Mouse (Mus musculus) limb, embryonic 12.5 days (tissue): ENCODE data around the gene Gpam. TPM values are rescaled to one million over a fixed set of nuclear protein-coding genes. Genes with fewer than 3 reads are reported as not detected.
A peak's percentile ranks its signal among the peaks of the same experiment; 100 is the strongest.

ENCODE experiments used
- ATAC-seq: fragments of 200-750 bp; cut with Nextera tagmentation; 2 replicates; pipeline ENCODE4 v1.8.0; 2017; ENCODE audit warnings: low read depth, moderate TSS enrichment; ENCODE audit not compliant: insufficient number of reproducible peaks, insufficient read depth, low FRiP score, low TSS enrichment
- H3K27ac ChIP-seq: fragments of 300-500 bp; sonication (generic); 2 replicates; pipeline ENCODE4 v1.5.1; 2016; ENCODE audit warnings: mild to moderate bottlenecking, moderate library complexity
- H3K27me3 ChIP-seq: fragments of 300-500 bp; sonication (generic); 2 replicates; pipeline ENCODE4 v1.6.1; 2016; ENCODE audit warnings: mild to moderate bottlenecking, moderate library complexity
- H3K36me3 ChIP-seq: fragments of 300-500 bp; sonication (generic); 2 replicates; pipeline ENCODE4 v1.6.1; 2016; ENCODE audit warnings: mild to moderate bottlenecking, moderate library complexity
- H3K4me1 ChIP-seq: fragments of 300-500 bp; sonication (generic); replicated peaks from 2 replicates; pipeline ENCODE4 v1.6.1; 2016
- H3K4me2 ChIP-seq: fragments of 300-500 bp; sonication (generic); 2 replicates; pipeline ENCODE4 v1.6.1; 2016; ENCODE audit warnings: mild to moderate bottlenecking, moderate library complexity
- H3K4me3 ChIP-seq: fragments of 300-500 bp; sonication (generic); replicated peaks from 2 replicates; pipeline ENCODE4 v1.5.1; 2016; ENCODE audit warnings: mild to moderate bottlenecking
- H3K9ac ChIP-seq: fragments of 300-500 bp; sonication (generic); replicated peaks from 2 replicates; pipeline ENCODE4 v1.6.1; 2016; ENCODE audit warnings: mild to moderate bottlenecking, moderate library complexity
- H3K9me3 ChIP-seq: fragments of 300-500 bp; sonication (generic); 2 replicates; pipeline ENCODE4 v1.6.1; 2016; ENCODE audit warnings: mild to moderate bottlenecking, moderate library complexity
- WGBS: fragments of 180-500 bp; shearing (Covaris S2); methylation state at CpG from one replicate; pipeline ENCODE4 v1.1.7; 2016; 5-methylcytosine and 5-hydroxymethylcytosine counted together
- polyA plus RNA-seq: library from polyadenylated mRNA; unstranded; fragments of >200 nt; fragmentation: Nextera tagmentation; extraction: Ambion mirVana; gene quantifications from 2 replicates; pipeline ENCODE4 v1.2.1, GENCODE M21; 2016

Gene Gpam
- polyA plus RNA-seq, 1 experiment from 2014 or later, result 18.2 TPM

- Histone ChIP-seq H3K4me2 (no peak overlapping the region), H3K4me3 (no peak overlapping the region), H3K27ac (no peak overlapping the region), H3K9me3 (no peaks in the 10 kb centered on the region), H3K4me1 (0 out of 2 replicates have a peak, but pooled peaks cover 8% of the 10 kb centered on the region), H3K27me3 (no peaks in the 10 kb centered on the region), H3K36me3 (no peaks in the 10 kb centered on the region), H3K9ac (no peak overlapping the region)
- ATAC-seq, result no peak
- WGBS, result 57% methylated on average over 6 of the region's 6 CpGs
Observed at GRCm38 (mm10) chr19:55121836-55122235, 5.2 kb downstream of the Gpam start.

DNA sequence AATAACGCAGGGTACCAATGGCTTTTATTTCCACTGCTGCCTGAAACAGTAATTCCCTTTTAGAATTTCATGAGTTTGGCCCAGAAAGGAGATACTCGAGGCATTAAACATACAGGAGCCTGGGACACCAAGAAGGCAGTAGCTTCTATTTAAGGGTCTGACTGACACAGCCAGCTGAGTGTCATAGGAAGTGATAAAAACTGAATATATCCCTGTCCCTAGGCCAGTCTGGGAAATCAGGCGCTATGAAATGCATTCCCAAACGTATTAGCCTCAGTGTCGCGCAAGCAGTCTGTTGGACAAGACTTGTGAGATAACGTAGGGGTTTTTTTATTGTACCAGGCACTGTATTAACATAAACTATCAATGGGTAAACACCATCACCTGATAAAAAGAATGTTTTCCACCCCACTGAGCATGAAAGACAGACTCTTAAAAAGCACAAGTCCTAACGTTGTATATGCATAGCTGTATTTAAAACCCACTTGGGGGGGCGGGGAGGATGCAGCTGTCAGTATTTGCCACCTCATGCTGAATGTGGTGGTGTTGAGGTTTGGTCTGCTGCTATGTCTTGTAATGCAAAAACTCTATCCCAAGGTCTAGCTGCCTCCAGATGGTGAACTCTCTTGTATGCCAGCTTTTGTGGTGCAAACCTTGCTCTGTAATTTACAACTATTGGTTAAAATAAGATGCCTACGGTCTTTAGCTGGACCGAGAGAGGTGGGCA lies 6.4 kb downstream of the Gpam start:
- 70% methylated on average over 11 of the region's 11 CpGs for WGBS
- no peak overlapping the region for H3K4me3 ChIP-seq
- H3K27ac ChIP-seq, result 0 out of 2 replicates have a peak overlapping the region, but pooled peaks have one; percentile 12
- H3K27me3 ChIP-seq, result no peaks in the 10 kb centered on the region
- 0 out of 2 replicates have a peak, but pooled peaks cover 8% of the 10 kb centered on the region for H3K4me1 ChIP-seq
- H3K4me2 ChIP-seq, result no peak overlapping the region
- H3K36me3 ChIP-seq, result no peaks in the 10 kb centered on the region
- no peaks in the 10 kb centered on the region for H3K9me3 ChIP-seq
- no peak overlapping the region for H3K9ac ChIP-seq
- ATAC-seq, result no peak

DNA sequence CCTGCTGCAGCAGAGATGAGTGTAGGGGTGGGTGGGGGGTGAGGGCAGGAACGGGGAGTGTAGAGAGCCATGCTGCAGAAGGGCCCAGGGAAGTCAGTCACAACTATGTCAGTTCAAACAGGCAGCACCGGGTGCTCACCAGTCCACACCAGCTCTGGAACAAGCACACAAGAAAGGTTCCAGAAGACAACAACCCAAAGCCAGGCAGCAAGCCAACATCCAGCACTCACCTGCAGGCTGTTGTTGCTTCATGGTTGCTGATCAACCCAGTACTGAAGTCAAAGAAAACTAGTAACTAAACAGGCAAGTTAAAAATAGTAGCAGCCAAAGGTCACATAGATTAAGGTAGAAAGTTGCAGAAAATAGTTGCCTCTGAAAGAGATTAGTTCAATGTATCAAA lies 7.5 kb downstream of the Gpam start:
- Histone ChIP-seq H3K9ac (no peak overlapping the region), H3K36me3 (no peaks in the 10 kb centered on the region), H3K4me3 (no peak overlapping the region), H3K27ac (no peak overlapping the region), H3K9me3 (no peaks in the 10 kb centered on the region), H3K4me2 (no peak overlapping the region), H3K4me1 (0 out of 2 replicates have a peak, but pooled peaks cover 8% of the 10 kb centered on the region), H3K27me3 (no peaks in the 10 kb centered on the region)
- WGBS, result 61% methylated on average over 2 of the region's 2 CpGs
- no peak for ATAC-seq

- 82% methylated on average over 3 of the region's 3 CpGs for WGBS
- no peak overlapping the region for H3K4me2 ChIP-seq
- H3K27ac ChIP-seq, result no peak overlapping the region
- no peak overlapping the region for H3K4me3 ChIP-seq
- no peak overlapping the region for H3K9ac ChIP-seq
- no peak for ATAC-seq
- H3K36me3 ChIP-seq, result no peaks in the 10 kb centered on the region
- no peaks in the 10 kb centered on the region for H3K9me3 ChIP-seq
- no peaks in the 10 kb centered on the region for H3K27me3 ChIP-seq
- H3K4me1 ChIP-seq, result 0 out of 2 replicates have a peak, but pooled peaks cover 4% of the 10 kb centered on the region
Observed at GRCm38 (mm10) chr19:55117991-55118390, 9.0 kb downstream of the Gpam start.

DNA sequence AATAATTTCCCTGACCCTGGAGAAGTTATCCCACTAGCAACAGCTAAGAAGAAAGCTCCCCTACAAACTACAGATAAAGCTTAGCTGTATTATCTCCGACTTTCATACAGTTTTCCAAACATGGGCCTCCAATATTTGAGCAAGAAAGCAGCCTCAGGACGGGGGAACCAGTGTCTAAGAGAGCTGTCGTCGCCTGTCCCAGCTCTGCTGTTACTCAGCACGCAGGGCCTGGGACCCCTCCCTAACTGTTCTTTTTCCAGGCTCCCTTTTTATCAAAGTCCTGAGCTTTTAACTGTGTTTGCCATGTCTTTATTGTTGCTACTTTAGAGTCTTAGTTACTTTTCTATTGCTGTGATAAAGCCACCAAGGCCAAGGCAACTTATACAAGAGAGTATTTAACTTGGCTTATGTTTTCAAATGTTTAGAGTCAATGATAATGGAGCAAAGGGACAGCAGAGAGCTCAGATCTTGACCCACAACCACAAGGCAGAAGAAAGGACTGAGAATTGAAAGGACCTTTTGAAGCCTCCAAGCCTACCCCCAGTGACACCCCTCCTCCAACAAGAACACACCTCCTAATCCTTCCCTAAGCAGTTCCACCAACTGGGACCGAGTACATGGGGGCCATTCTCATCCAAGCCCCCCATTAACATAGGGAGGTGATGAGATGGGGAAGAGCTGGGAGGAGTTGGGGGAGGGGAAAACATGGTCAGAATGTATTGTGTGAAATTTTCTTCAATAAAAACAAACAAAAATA lies 9.8 kb downstream of the Gpam start:
- H3K36me3 ChIP-seq, result no peaks in the 10 kb centered on the region
- no peak overlapping the region for H3K4me3 ChIP-seq
- H3K27ac ChIP-seq, result no peak overlapping the region
- no peak overlapping the region for H3K9ac ChIP-seq
- no peaks in the 10 kb centered on the region for H3K27me3 ChIP-seq
- H3K9me3 ChIP-seq, result no peaks in the 10 kb centered on the region
- no peaks in the 10 kb centered on the region for H3K4me1 ChIP-seq
- H3K4me2 ChIP-seq, result no peak overlapping the region
- no peak for ATAC-seq
- 68% methylated on average over 6 of the region's 6 CpGs for WGBS

DNA sequence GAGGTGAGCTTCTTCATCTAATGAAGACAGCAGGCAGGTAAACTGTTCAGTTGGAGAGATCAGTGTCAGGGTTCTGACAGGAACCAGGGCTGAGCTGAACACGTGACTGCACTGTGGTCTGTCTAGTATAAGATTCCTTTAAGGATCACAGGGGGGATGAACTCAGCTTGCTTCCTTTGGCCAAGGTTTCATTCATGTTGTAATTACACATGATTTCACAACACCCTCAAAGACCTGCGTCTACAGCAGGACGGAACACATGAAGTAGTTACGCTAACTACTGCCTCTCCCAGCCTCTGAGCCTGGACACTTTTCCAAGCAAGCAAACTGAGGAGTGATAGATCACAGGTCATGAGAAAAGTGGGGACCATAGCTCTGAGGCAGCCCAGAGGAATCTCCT lies 11.5 kb downstream of the Gpam start:
- no peak overlapping the region for H3K27ac ChIP-seq
- WGBS, result 83% methylated on average over 4 of the region's 4 CpGs
- ATAC-seq, result no peak
- H3K9ac ChIP-seq, result no peak overlapping the region
- H3K4me2 ChIP-seq, result no peak overlapping the region
- no peaks in the 10 kb centered on the region for H3K36me3 ChIP-seq
- H3K27me3 ChIP-seq, result no peaks in the 10 kb centered on the region
- H3K4me1 ChIP-seq, result no peaks in the 10 kb centered on the region
- no peaks in the 10 kb centered on the region for H3K9me3 ChIP-seq
- no peak overlapping the region for H3K4me3 ChIP-seq

DNA sequence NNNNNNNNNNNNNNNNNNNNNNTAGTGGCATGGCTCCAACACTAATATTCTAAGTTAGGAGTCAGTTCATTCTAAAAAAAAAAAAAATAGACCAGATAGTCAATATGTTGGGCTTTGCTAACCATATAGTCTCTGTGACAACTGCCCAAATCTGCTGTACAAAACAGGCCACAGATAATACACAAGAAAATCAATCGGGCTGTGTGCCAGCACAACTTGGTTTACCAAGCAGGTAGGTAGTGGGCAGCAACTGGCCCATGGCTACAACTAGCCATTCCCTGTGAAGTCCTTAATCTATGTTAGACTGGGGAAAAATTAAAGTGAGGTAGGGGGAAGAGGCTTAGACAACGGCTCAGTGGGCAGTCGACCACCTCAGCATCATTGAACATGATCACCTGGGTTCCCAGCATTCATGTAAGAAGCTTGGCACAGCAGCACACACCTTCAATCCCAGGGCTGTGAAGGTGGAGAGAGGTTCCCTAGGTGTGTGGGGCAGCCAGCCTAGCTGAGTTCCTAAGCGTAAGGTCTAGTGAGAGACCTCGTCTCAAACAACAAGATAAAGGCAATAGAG lies 12.1 kb downstream of the Gpam start:
- no peak overlapping the region for H3K4me2 ChIP-seq
- no peak overlapping the region for H3K4me3 ChIP-seq
- no peak for ATAC-seq
- H3K9me3 ChIP-seq, result no peaks in the 10 kb centered on the region
- no peaks in the 10 kb centered on the region for H3K4me1 ChIP-seq
- H3K9ac ChIP-seq, result no peak overlapping the region
- no peaks in the 10 kb centered on the region for H3K27me3 ChIP-seq
- WGBS, result 85% methylated on average over 5 of the region's 5 CpGs
- no peaks in the 10 kb centered on the region for H3K36me3 ChIP-seq
- no peak overlapping the region for H3K27ac ChIP-seq

DNA sequence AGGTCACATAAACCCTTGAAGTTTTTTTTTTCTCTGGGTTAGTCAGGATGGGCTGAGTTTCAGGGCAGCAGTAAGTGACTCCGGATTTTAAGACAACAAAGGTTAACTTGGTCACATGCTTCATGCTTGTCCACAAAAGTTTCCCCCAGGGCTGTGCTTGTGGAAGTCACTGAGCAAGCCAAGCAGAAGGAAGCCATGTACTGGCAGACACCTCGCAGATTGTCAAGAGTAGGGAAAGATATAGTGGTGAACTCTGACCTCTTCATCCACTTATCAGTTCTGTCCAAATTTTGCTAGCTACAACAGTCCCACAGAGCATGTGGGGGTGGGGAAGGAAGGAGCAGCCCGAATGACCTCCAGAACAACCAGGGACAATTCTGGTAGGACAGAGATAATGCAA lies 19.1 kb downstream of the Gpam start:
- 53% methylated on average over 3 of the region's 3 CpGs for WGBS
- ATAC-seq, result no peak

GRCm38 (mm10) chr19:55105969-55106368 lies 21.1 kb downstream of the Gpam start:
- Histone ChIP-seq H3K9ac (no peak overlapping the region), H3K27me3 (no peaks in the 10 kb centered on the region), H3K9me3 (no peaks in the 10 kb centered on the region), H3K4me3 (no peak overlapping the region), H3K27ac (no peak overlapping the region), H3K36me3 (no peaks in the 10 kb centered on the region), H3K4me2 (no peak overlapping the region), H3K4me1 (no peaks in the 10 kb centered on the region)
- no peak for ATAC-seq
- 90% methylated on average over 3 of the region's 3 CpGs for WGBS

More for the DNA sequence above, 19.1 kb downstream of the Gpam start:
- Histone ChIP-seq H3K4me1 (no peaks in the 10 kb centered on the region), H3K36me3 (no peaks in the 10 kb centered on the region), H3K4me3 (no peak overlapping the region), H3K4me2 (no peak overlapping the region), H3K27ac (no peak overlapping the region), H3K9ac (no peak overlapping the region), H3K9me3 (no peaks in the 10 kb centered on the region), H3K27me3 (no peaks in the 10 kb centered on the region)

DNA sequence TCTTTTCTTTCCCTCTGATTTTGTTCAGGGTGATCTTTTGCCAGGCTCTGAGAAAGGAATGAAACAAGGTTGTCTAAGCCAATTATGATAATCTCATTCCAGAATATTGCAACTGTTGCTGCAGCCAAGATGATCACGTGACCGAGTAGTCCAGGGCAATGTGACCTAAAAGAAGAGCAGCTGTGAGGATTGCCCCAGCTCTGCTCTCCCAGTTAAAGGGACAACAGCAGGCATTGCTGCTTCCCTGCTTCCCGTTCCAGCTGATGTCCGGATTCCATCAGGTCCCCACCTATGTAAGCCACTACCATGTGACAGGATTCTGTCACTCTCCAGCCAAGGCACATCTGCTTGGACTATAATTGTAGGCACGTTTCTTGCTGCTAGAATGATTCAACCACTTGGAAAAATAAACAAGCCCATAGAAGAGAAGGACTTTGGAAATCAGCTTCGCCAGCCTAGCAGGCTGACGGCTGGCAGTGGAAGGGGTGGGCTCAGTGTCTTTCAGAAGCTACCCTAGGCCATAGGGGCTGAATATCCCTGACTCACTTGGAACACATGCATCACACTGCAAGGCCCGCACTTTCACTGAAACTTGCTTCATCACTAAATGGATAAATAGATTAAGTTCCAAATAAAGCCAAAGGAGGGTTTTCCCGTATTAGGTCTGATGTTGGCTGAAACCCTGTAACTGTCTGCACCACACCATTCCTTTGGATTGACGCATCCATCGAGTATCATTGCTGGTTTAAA lies 23.8 kb downstream of the Gpam start:
- WGBS, result 64% methylated on average over 11 of the region's 11 CpGs

GRCm38 (mm10) chr19:55101659-55102058 lies 25.4 kb downstream of the Gpam start:
- WGBS, result 74% methylated on average over 4 of the region's 4 CpGs
- H3K4me2 ChIP-seq, result no peak overlapping the region
- H3K4me1 ChIP-seq, result peaks cover 20% of the 10 kb centered on the region
- H3K9me3 ChIP-seq, result no peaks in the 10 kb centered on the region
- no peak overlapping the region for H3K27ac ChIP-seq
- ATAC-seq, result no peak
- H3K9ac ChIP-seq, result no peak overlapping the region
- no peaks in the 10 kb centered on the region for H3K36me3 ChIP-seq
- H3K27me3 ChIP-seq, result no peaks in the 10 kb centered on the region
- H3K4me3 ChIP-seq, result no peak overlapping the region

More for the DNA sequence above, 23.8 kb downstream of the Gpam start:
- Histone ChIP-seq H3K4me3 (no peak overlapping the region), H3K9ac (no peak overlapping the region), H3K4me1 (peaks cover 12% of the 10 kb centered on the region), H3K9me3 (no peaks in the 10 kb centered on the region), H3K4me2 (no peak overlapping the region), H3K36me3 (no peaks in the 10 kb centered on the region), H3K27ac (no peak overlapping the region), H3K27me3 (no peaks in the 10 kb centered on the region)
- ATAC-seq, result no peak
